Mouse (Mus musculus) frontal cortex, postnatal 25 days (tissue): ENCODE measurements around the gene Aip.

Source experiments
- DNase-seq, 2 experiments: peaks; one replicate each; pipeline ENCODE4 v3.0.0; 2022; ENCODE audit warnings: low spot score in 2 of 2

The Aip gene

GRCm38 (mm10) chr19:4152445-4153231 is 27.0 kb upstream of the Aip start:
- DNase-seq: no peak

- DNase-seq: no peak
These were observed 26.2 kb upstream of the Aip start for GRCm38 (mm10) chr19:4151898-4152297.

GRCm38 (mm10) chr19:4151488-4151860 is 25.8 kb upstream of the Aip start:
- DNase-seq: no peak

- no peak for DNase-seq
These were observed 25.2 kb upstream of the Aip start for GRCm38 (mm10) chr19:4150567-4151487.

GRCm38 (mm10) chr19:4149764-4150461 is 24.3 kb upstream of the Aip start:
- no peak for DNase-seq

- DNase-seq: no peak
These were observed 23.6 kb upstream of the Aip start for GRCm38 (mm10) chr19:4149283-4149682.

GRCm38 (mm10) chr19:4148819-4149218 is 23.2 kb upstream of the Aip start:
- DNase-seq: no peak

GRCm38 (mm10) chr19:4148491-4148806 is 22.8 kb upstream of the Aip start, which contains the start of gene Coro1b:
Gene Coro1b (plus strand): TSS chr19:4148619.
- peak; percentile 91 to 92 for DNase-seq

GRCm38 (mm10) chr19:4147782-4148490 is 22.3 kb upstream of the Aip start:
- DNase-seq: no peak

- DNase-seq: no peak
These were observed 21.4 kb upstream of the Aip start for GRCm38 (mm10) chr19:4147022-4147405.

- no peak for DNase-seq
These were observed 20.8 kb upstream of the Aip start for GRCm38 (mm10) chr19:4146366-4147021.

- DNase-seq: no peak
These were observed 20.3 kb upstream of the Aip start for GRCm38 (mm10) chr19:4145936-4146335.

- DNase-seq: no peak
These were observed 19.2 kb upstream of the Aip start for GRCm38 (mm10) chr19:4144550-4145498.

- DNase-seq: no peak
These were observed 18.2 kb upstream of the Aip start, which contains the start of gene Cabp4 for GRCm38 (mm10) chr19:4143759-4144268. Gene Cabp4 (minus strand): TSS chr19:4144033.

- DNase-seq: no peak
These were observed 16.9 kb upstream of the Aip start for GRCm38 (mm10) chr19:4142416-4143173.

GRCm38 (mm10) chr19:4140147-4140546 is 14.5 kb upstream of the Aip start:
- DNase-seq: no peak

- no peak for DNase-seq
These were observed 13.8 kb upstream of the Aip start, which contains the start of gene Gpr152 for GRCm38 (mm10) chr19:4139446-4139845. Gene Gpr152 (plus strand): TSS chr19:4139787.

- no peak for DNase-seq
These were observed 12.3 kb upstream of the Aip start for GRCm38 (mm10) chr19:4137913-4138312.

GRCm38 (mm10) chr19:4136463-4136862 is 10.8 kb upstream of the Aip start:
- DNase-seq: no peak
